Mouse (Mus musculus): ENCODE results near the gene Rxfp1. TPM values are rescaled to one million over a fixed set of nuclear protein-coding genes. Genes with fewer than 3 reads are reported as not detected.

The Rxfp1 gene
- polyA plus RNA-seq (2011; ENCODE audit: insufficient read length, low read depth, missing spikeins) = 0.10 and 0.70 TPM in 2 replicates

DNA sequence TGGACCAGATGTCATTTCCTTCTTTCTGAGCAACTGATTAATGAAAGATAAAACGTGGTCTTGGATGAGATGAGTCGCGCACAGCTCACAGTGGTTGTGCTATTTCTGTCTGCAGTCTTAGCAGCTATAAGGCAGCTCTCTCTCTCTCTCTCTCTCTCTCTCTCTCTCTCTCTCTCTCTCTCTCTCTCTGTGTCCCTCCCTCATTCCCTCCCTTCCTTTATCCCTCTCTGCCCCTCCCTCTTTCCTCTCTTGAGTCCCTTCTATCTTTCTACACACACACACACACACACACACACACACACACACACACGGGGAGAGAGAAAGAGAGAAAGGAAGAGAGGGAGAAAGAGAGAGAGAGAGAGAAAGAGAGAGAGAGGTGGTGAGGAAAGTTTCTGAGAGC lies at the start of gene Rxfp1:
Rxfp1 (minus strand) TSS at position 101 of the 400 bp plus-strand sequence.
- no peak within 1 kb of the TSS; the same call in 1 of the 2 replicates for H3K27ac ChIP-seq (ENCODE audit: insufficient read depth, low read length)
- no peak within 1 kb of the TSS for H3K4me3 ChIP-seq (ENCODE audit: insufficient read depth, low read length)
- TF ChIP-seq CTCF (IDR thresholded peaks at IDR 0.05; ENCODE audit: borderline replicate concordance, insufficient read depth, low read length) (no peak), POLR2A (IDR thresholded peaks at IDR 0.05; ENCODE audit: low read depth, low read length) (no peak)
- H3K4me1 ChIP-seq (ENCODE audit: control insufficient read depth, insufficient read depth, low read length) = peaks cover 4% of the 10 kb centered on the region; the same call in 1 of the 2 replicates

DNA sequence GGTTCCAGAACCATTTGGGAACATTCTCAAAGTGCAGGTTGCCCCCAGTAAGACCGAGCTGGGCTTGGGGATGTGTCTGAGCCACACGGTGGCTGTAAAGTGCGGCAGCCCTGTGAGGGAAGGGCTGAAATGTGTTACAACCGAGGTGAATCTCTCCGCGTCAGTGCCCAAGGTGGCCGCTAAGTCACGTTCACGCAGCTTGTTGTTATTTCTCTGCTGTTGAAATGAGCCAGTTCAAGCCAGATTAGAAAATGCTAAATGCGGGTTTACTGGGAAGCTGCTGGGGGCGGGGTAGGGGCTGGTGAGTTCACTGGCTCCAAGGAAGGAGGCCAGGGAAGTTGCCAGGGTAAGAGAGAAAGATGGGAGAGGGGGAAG lies 46.7 kb upstream of the Rxfp1 start:
- H3K27ac ChIP-seq (ENCODE audit: insufficient read depth, low read length) = no peak overlapping the region
- no peak overlapping the region for H3K4me3 ChIP-seq (ENCODE audit: insufficient read depth, low read length)
- no peak for TF ChIP-seq POLR2A (IDR thresholded peaks at IDR 0.05; ENCODE audit: low read depth, low read length)
- TF ChIP-seq CTCF (IDR thresholded peaks at IDR 0.05; ENCODE audit: borderline replicate concordance, insufficient read depth, low read length) = no peak
- no peaks in the 10 kb centered on the region for H3K4me1 ChIP-seq (ENCODE audit: control insufficient read depth, insufficient read depth, low read length)

DNA sequence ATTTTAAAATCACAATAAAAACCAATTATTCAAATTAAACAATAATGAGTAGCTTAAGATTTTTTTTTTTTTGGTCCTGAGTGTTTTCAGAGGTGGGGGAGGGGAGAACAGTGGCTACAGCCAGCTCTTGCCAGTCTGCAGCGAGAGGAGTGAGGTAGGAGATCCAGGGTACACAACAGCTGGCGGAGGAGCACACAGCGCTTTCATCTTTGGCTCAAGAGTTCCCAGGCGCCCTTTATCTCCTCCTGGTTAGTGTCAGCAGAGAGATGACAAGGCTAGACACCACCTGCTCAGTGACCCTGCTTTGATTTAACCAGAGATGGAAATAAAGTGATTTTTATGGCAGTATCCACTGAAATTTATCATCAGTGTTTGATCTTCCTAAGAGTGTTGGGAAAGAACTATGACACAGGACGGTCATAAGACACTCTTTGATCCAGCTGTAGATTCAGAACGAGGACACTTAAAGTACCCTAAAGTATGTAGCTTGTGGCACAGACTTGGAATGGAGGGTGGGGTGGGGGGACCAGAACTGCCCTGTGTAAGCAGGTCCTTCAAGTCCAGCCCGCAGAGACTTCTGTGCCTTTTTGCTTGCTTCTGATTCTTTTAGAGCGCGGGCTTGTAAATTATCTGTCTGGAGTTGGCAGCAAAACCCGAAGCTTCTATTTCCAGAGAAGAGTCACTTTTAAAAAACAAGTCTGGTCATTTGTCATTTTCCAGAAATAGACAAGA lies 46.1 kb upstream of the Rxfp1 start:
- Histone ChIP-seq H3K4me3 (ENCODE audit: insufficient read depth, low read length) (no peak overlapping the region), H3K4me1 (ENCODE audit: control insufficient read depth, insufficient read depth, low read length) (no peaks in the 10 kb centered on the region), H3K27ac (ENCODE audit: insufficient read depth, low read length) (no peak overlapping the region)
- TF ChIP-seq POLR2A (IDR thresholded peaks at IDR 0.05; ENCODE audit: low read depth, low read length) = no peak
- no peak for TF ChIP-seq CTCF (IDR thresholded peaks at IDR 0.05; ENCODE audit: borderline replicate concordance, insufficient read depth, low read length)

DNA sequence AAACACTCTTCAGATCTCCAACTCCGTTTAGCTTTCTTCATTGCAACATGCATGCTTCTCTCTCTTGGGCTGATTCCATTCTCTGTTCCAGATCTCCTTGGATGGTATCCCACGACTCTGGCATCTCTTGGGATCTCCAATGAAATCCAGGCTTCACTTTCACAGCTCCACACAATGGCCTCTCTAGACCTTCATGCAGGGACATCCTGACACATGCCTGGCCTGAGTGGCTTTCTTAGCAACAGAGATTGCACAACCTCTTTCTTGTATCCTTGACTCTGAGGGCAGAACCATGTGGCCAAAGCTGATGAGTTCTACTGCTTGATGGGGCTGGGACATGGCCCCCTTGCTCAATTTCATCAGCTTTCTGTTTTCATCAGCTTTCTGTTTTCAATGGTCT lies 35.0 kb upstream of the Rxfp1 start:
- H3K27ac ChIP-seq (ENCODE audit: insufficient read depth, low read length) = no peak overlapping the region
- TF ChIP-seq POLR2A (IDR thresholded peaks at IDR 0.05; ENCODE audit: low read depth, low read length) (no peak), CTCF (IDR thresholded peaks at IDR 0.05; ENCODE audit: borderline replicate concordance, insufficient read depth, low read length) (no peak)
- no peaks in the 10 kb centered on the region for H3K4me1 ChIP-seq (ENCODE audit: control insufficient read depth, insufficient read depth, low read length)
- no peak overlapping the region for H3K4me3 ChIP-seq (ENCODE audit: insufficient read depth, low read length)

DNA sequence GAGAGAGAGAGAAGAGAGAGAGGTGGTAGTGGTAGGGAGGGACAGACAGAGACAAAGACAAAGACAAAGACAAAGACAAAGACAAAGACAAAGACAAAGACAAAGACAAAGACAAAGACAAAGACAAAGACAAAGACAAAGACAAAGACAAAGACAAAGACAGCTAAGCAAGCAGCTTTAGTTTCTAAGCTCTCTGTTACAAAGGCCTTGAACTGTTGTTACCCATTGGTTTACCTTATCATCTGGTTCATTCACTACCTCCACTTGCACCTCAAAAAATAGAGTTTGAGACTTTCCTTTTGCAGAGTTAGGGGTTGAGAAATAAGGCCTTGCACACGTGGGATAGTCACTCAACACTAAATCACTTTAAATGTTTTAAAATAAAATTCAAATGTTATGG lies 16.1 kb upstream of the Rxfp1 start:
- TF ChIP-seq CTCF (IDR thresholded peaks at IDR 0.05; ENCODE audit: borderline replicate concordance, insufficient read depth, low read length) (no peak), POLR2A (IDR thresholded peaks at IDR 0.05; ENCODE audit: low read depth, low read length) (no peak)
- Histone ChIP-seq H3K4me1 (ENCODE audit: control insufficient read depth, insufficient read depth, low read length) (no peaks in the 10 kb centered on the region), H3K27ac (ENCODE audit: insufficient read depth, low read length) (no peak overlapping the region), H3K4me3 (ENCODE audit: insufficient read depth, low read length) (no peak overlapping the region)

DNA sequence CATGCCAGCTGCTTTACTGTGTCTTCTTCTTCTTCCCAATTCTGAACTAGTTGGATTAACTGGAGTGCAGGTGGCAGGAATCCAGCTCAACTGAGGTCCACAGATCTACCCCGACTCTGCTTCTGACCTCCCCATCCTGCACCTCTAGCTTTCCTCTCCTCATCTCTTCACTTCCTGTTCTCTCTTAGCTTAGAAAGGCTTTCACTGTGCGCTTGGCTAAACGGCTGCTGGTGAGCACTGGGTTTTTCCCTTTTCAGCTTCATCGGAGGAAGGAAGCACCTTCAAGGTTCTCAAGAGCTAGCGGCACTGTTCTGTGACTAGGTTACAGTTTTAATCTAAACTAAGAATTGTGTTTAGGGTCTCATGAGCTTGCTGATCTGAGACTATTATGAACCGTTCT lies 8.9 kb upstream of the Rxfp1 start:
- Histone ChIP-seq H3K27ac (ENCODE audit: insufficient read depth, low read length) (no peak overlapping the region), H3K4me1 (ENCODE audit: control insufficient read depth, insufficient read depth, low read length) (no peaks in the 10 kb centered on the region; the same call in 1 of the 2 replicates), H3K4me3 (ENCODE audit: insufficient read depth, low read length) (no peak overlapping the region)
- TF ChIP-seq POLR2A (IDR thresholded peaks at IDR 0.05; ENCODE audit: low read depth, low read length) = no peak
- no peak for TF ChIP-seq CTCF (IDR thresholded peaks at IDR 0.05; ENCODE audit: borderline replicate concordance, insufficient read depth, low read length)

DNA sequence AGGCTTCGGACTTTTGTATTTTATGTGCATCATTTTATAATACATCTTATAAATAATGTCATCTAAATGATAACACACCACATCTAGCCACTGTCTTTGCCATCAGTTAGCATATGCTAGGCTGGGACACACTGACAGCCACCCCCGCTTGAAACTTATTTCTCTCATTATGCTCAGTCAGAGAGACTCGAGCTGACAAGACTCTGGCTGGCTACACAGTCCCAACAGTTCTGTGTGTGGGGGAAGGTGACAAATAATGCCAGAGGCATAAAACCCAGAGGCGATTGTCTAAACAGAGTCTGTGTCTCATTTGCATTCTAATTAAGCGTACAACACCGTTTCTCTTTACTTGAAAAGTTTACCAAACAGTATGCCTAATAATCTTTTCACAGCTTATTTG lies 7.4 kb upstream of the Rxfp1 start:
- no peak overlapping the region for H3K27ac ChIP-seq (ENCODE audit: insufficient read depth, low read length)
- H3K4me1 ChIP-seq (ENCODE audit: control insufficient read depth, insufficient read depth, low read length) = no peaks in the 10 kb centered on the region; the same call in 1 of the 2 replicates
- H3K4me3 ChIP-seq (ENCODE audit: insufficient read depth, low read length) = no peak overlapping the region
- TF ChIP-seq CTCF (IDR thresholded peaks at IDR 0.05; ENCODE audit: borderline replicate concordance, insufficient read depth, low read length) = no peak
- TF ChIP-seq POLR2A (IDR thresholded peaks at IDR 0.05; ENCODE audit: low read depth, low read length) = no peak

DNA sequence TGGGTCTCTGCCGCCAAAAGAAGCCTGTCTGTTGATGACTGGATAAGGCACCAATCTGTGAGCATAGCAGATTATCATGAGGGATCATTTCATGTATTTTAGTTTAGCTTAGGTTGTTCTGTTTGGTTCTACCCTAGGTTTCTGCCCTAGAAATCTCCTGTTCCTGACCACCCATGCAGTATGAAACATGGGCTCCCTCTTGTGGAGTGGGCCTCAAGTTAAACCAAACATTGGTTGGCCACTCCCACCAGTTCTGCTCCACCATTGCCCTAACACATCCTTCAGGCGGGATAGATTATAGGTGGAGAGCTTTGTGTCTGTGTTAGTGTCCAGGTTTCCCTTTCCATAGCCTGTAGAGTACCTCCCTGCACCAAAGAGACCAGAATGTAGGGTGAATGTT lies 6.7 kb upstream of the Rxfp1 start:
- no peak overlapping the region for H3K4me3 ChIP-seq (ENCODE audit: insufficient read depth, low read length)
- TF ChIP-seq POLR2A (IDR thresholded peaks at IDR 0.05; ENCODE audit: low read depth, low read length) (no peak), CTCF (IDR thresholded peaks at IDR 0.05; ENCODE audit: borderline replicate concordance, insufficient read depth, low read length) (no peak)
- H3K27ac ChIP-seq (ENCODE audit: insufficient read depth, low read length) = no peak overlapping the region
- no peaks in the 10 kb centered on the region; the same call in 1 of the 2 replicates for H3K4me1 ChIP-seq (ENCODE audit: control insufficient read depth, insufficient read depth, low read length)

DNA sequence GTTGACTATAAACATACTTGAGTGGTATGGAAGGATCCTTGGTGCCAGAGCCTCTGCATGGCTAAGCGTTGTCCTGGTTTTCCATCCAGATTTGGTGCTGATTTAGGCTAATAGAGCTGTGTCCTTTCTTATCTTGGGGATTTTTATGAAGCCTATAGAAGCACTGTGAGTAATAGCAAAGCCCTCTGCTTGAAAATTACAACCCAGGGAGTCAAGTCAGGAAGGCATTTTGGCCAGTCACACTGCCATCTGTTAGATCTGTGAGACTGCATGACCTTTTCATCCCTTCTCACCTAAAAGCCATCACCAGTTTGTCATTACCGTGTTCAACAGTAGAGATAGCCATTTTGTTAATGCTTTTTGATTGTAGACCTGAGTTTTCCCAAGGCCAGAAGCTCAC lies 2.7 kb upstream of the Rxfp1 start:
- no peak overlapping the region for H3K27ac ChIP-seq (ENCODE audit: insufficient read depth, low read length)
- H3K4me3 ChIP-seq (ENCODE audit: insufficient read depth, low read length) = no peak overlapping the region
- peaks cover 4% of the 10 kb centered on the region; the same call in 1 of the 2 replicates for H3K4me1 ChIP-seq (ENCODE audit: control insufficient read depth, insufficient read depth, low read length)
- TF ChIP-seq POLR2A (IDR thresholded peaks at IDR 0.05; ENCODE audit: low read depth, low read length) (no peak), CTCF (IDR thresholded peaks at IDR 0.05; ENCODE audit: borderline replicate concordance, insufficient read depth, low read length) (no peak)

DNA sequence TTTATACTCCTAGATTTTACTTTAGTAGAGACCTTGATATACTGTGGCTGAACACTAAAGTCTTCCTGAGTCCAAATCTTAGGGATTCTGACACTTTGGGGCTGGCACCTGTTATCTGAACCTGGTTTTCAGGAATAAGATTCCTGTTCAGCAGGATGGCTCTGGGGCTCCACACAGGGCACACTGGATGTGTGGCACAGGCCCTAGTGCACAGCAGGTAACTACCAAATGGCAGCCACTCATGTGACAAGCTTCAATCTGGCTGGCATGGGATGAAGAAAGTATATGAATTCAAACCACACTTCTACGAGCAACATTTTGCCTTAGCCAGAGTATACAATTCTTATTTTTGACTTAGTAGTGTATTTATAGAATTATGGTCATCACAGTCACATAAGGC lies 771 bp upstream of the Rxfp1 start:
- H3K4me1 ChIP-seq (ENCODE audit: control insufficient read depth, insufficient read depth, low read length) = peaks cover 4% of the 10 kb centered on the region; the same call in 1 of the 2 replicates
- no peak overlapping the region for H3K4me3 ChIP-seq (ENCODE audit: insufficient read depth, low read length)
- no peak overlapping the region for H3K27ac ChIP-seq (ENCODE audit: insufficient read depth, low read length)
- no peak for TF ChIP-seq CTCF (IDR thresholded peaks at IDR 0.05; ENCODE audit: borderline replicate concordance, insufficient read depth, low read length)
- no peak for TF ChIP-seq POLR2A (IDR thresholded peaks at IDR 0.05; ENCODE audit: low read depth, low read length)
